Comparison of ENCODE assay signal across 21 mouse cellular contexts in genomic region chr12:12288586-12288985, GRCm38 (mm10). TPM values are rescaled to one million over a fixed set of nuclear protein-coding genes. Genes with fewer than 3 reads are reported as not detected.
DNase-seq lines count a peak whose midpoint lies in the region; ATAC-seq lines count a peak whose summit lies in the region.
"Had no signal": no experiment of that assay in that cellular context is flagged by ENCODE, and none has a peak within 500 bp of the region (broad histone marks: within the 10 kb centered on the region; RNA-seq: fewer than 3 reads in every experiment).

No protein-coding gene starts in this region.

- H3K36me3 ChIP-seq in forebrain, embryonic 15.5 days: no peaks in the 10 kb centered on the region
- H3K36me3 ChIP-seq in forebrain, embryonic 12.5 days (replicated peaks): no peaks in the 10 kb centered on the region
- H3K36me3 ChIP-seq in midbrain, embryonic 11.5 days (ENCODE audit: control insufficient read depth, insufficient read depth, low read length): no peaks in the 10 kb centered on the region
- H3K36me3 ChIP-seq in midbrain, embryonic 10.5 days: no peaks in the 10 kb centered on the region
- H3K36me3 ChIP-seq in midbrain, embryonic 13.5 days: no peaks in the 10 kb centered on the region
- H3K36me3 ChIP-seq: embryonic facial prominence, embryonic 13.5 days; heart, embryonic 15.5 days; limb, embryonic 10.5 days had no signal

- H3K4me1 ChIP-seq in forebrain, embryonic 15.5 days: peaks cover 53% of the 10 kb centered on the region
- peaks cover 24% of the 10 kb centered on the region for H3K4me1 ChIP-seq in forebrain, embryonic 12.5 days
- peaks cover 9% of the 10 kb centered on the region; the same call in 1 of the 2 replicates for H3K4me1 ChIP-seq in midbrain, embryonic 11.5 days (ENCODE audit: control insufficient read depth, insufficient read depth, low read length)
- H3K4me1 ChIP-seq in midbrain, embryonic 10.5 days: peaks cover 23% of the 10 kb centered on the region
- H3K4me1 ChIP-seq in midbrain, embryonic 13.5 days (replicated peaks): peaks cover 44% of the 10 kb centered on the region

- H3K9me3 ChIP-seq in forebrain, embryonic 15.5 days: no peaks in the 10 kb centered on the region
- no peaks in the 10 kb centered on the region for H3K9me3 ChIP-seq in forebrain, embryonic 12.5 days
- no peaks in the 10 kb centered on the region for H3K9me3 ChIP-seq in midbrain, embryonic 11.5 days (ENCODE audit: control insufficient read depth, low read length)
- H3K9me3 ChIP-seq in midbrain, embryonic 10.5 days (replicated peaks): no peaks in the 10 kb centered on the region
- H3K9me3 ChIP-seq in midbrain, embryonic 13.5 days: no peaks in the 10 kb centered on the region
- H3K9me3 ChIP-seq: embryonic facial prominence, embryonic 13.5 days; heart, embryonic 15.5 days; limb, embryonic 10.5 days had no signal

- WGBS in forebrain, embryonic 15.5 days: 53% methylated on average over 1 of the region's 1 CpGs
- WGBS in forebrain, embryonic 12.5 days: 100% methylated on average over 1 of the region's 1 CpGs
- 100% methylated on average over 1 of the region's 1 CpGs for WGBS in midbrain, embryonic 11.5 days
- WGBS in midbrain, embryonic 10.5 days: 96% methylated on average over 1 of the region's 1 CpGs
- WGBS in midbrain, embryonic 13.5 days: 88% methylated on average over 1 of the region's 1 CpGs

- H3K4me3 ChIP-seq in forebrain, embryonic 15.5 days: no peak overlapping the region
- no peak overlapping the region for H3K4me3 ChIP-seq in forebrain, embryonic 12.5 days (replicated peaks)
- H3K4me3 ChIP-seq in midbrain, embryonic 11.5 days (ENCODE audit: low read depth, low read length): no peak overlapping the region
- no peak overlapping the region for H3K4me3 ChIP-seq in midbrain, embryonic 10.5 days
- H3K4me3 ChIP-seq in midbrain, embryonic 13.5 days (replicated peaks): no peak overlapping the region
- H3K4me3 ChIP-seq: embryonic facial prominence, embryonic 13.5 days; heart, embryonic 15.5 days; limb, embryonic 10.5 days had no signal

- DNase-seq in midbrain, embryonic 11.5 days (ENCODE audit: low spot score, missing footprints): peak; percentile 75
- DNase-seq in midbrain, embryonic 10.5 days (ENCODE audit: low spot score): no peak
- DNase-seq in c-Kit-positive CD71-positive TER-119-positive erythroid progenitor cells, embryonic 14.5 days (ENCODE audit: low spot score): no peak
- no peak for DNase-seq in kidney, adult 8-10 months
- DNase-seq: adrenal gland, postnatal 36 days; B cell, adult 2 months; cerebellum, adult 8-10 months; gastrocnemius, postnatal 36 days; heart, postnatal 4 days; layer of hippocampus, postnatal 36 days; liver, postnatal 0 days; lung, postnatal 14 days; right cerebral cortex, postnatal 14 days; thymus, adult 2 months had no signal

- H3K9ac ChIP-seq in forebrain, embryonic 15.5 days (replicated peaks): no peak overlapping the region
- no peak overlapping the region for H3K9ac ChIP-seq in forebrain, embryonic 12.5 days
- H3K9ac ChIP-seq in midbrain, embryonic 11.5 days (ENCODE audit: low read length): no peak overlapping the region
- H3K9ac ChIP-seq in midbrain, embryonic 13.5 days (replicated peaks): no peak overlapping the region
- H3K9ac ChIP-seq: embryonic facial prominence, embryonic 13.5 days; heart, embryonic 15.5 days; liver, postnatal 0 days had no signal

- peak overlapping the region; percentile 97 for H3K27ac ChIP-seq in forebrain, embryonic 15.5 days (replicated peaks)
- no peak overlapping the region for H3K27ac ChIP-seq in forebrain, embryonic 12.5 days
- H3K27ac ChIP-seq in midbrain, embryonic 11.5 days (ENCODE audit: low read depth, low read length): no peak overlapping the region
- H3K27ac ChIP-seq in midbrain, embryonic 10.5 days (replicated peaks): no peak overlapping the region
- peak overlapping the region; percentile 85 for H3K27ac ChIP-seq in midbrain, embryonic 13.5 days
- H3K27ac ChIP-seq: embryonic facial prominence, embryonic 13.5 days; limb, embryonic 10.5 days had no signal

- ATAC-seq in forebrain, embryonic 15.5 days (replicated peaks): no peak
- ATAC-seq in forebrain, embryonic 12.5 days (ENCODE audit: low FRiP score): no peak
- no peak for ATAC-seq in midbrain, embryonic 11.5 days (ENCODE audit: low FRiP score)
- ATAC-seq in midbrain, embryonic 13.5 days: no peak
- ATAC-seq: intestine, embryonic 16.5 days; liver, postnatal 0 days had no signal

- no peaks in the 10 kb centered on the region for H3K27me3 ChIP-seq in forebrain, embryonic 15.5 days
- no peaks in the 10 kb centered on the region for H3K27me3 ChIP-seq in forebrain, embryonic 12.5 days
- no peaks in the 10 kb centered on the region for H3K27me3 ChIP-seq in midbrain, embryonic 11.5 days (ENCODE audit: control insufficient read depth, insufficient read depth, low read length)
- no peaks in the 10 kb centered on the region for H3K27me3 ChIP-seq in midbrain, embryonic 10.5 days (ENCODE audit: low read depth, poor library complexity, severe bottlenecking)
- no peaks in the 10 kb centered on the region for H3K27me3 ChIP-seq in midbrain, embryonic 13.5 days
- H3K27me3 ChIP-seq: embryonic facial prominence, embryonic 13.5 days; heart, embryonic 15.5 days had no signal

- H3K4me2 ChIP-seq in forebrain, embryonic 15.5 days (replicated peaks): no peak overlapping the region
- no peak overlapping the region for H3K4me2 ChIP-seq in forebrain, embryonic 12.5 days
- H3K4me2 ChIP-seq in midbrain, embryonic 11.5 days: no peak overlapping the region
- H3K4me2 ChIP-seq in midbrain, embryonic 13.5 days (replicated peaks): no peak overlapping the region
- H3K4me2 ChIP-seq: embryonic facial prominence, embryonic 13.5 days; heart, embryonic 15.5 days had no signal

RNA-seq across cellular contexts. Expression of gene Fam49a, which starts 26.6 kb away (rescaled TPM):
- 139 and 154 TPM in 2 replicates for polyA plus RNA-seq in forebrain, embryonic 15.5 days (2015; fragmentation: Nextera tagmentation; extraction: Ambion mirVana)
- polyA plus RNA-seq in forebrain, embryonic 12.5 days (2016; fragmentation: Nextera tagmentation; extraction: Ambion mirVana): 20.4 and 21.1 TPM in 2 replicates
- 14.4 and 18.2 TPM in 2 replicates for polyA plus RNA-seq in midbrain, embryonic 11.5 days (2014; fragmentation: Nextera tagmentation; extraction: Ambion mirVana)
- 9.2 and 11.2 TPM in 2 replicates for polyA plus RNA-seq in midbrain, embryonic 10.5 days (2016; fragmentation: Nextera tagmentation; extraction: Ambion mirVana)
- 27.9 and 28.5 TPM in 2 replicates for polyA plus RNA-seq in midbrain, embryonic 13.5 days (2015; fragmentation: Nextera tagmentation; extraction: Ambion mirVana)

Comparison
In these comparisons a context has a peak if more than half of its experiments do, and no peak if none do; other contexts are left out.
1. H3K27ac ChIP-seq: peak in forebrain, embryonic 15.5 days (single experiment) and midbrain, embryonic 13.5 days (single experiment); none in forebrain, embryonic 12.5 days (single experiment), midbrain, embryonic 11.5 days (single experiment) and midbrain, embryonic 10.5 days (single experiment).